Mouse (Mus musculus): ENCODE results near the gene Colgalt2. TPM values are rescaled to one million over a fixed set of nuclear protein-coding genes. Genes with fewer than 3 reads are reported as not detected.

Colgalt2 gene
- polyA plus RNA-seq, 1 experiment from 2014 or later, result 3.3 TPM

GRCm38 (mm10) chr1:152386188-152386835 is 13.3 kb upstream of the Colgalt2 start, which contains the start of gene Tsen15:
Tsen15 (minus strand) TSS chr1:152386688.
- Histone ChIP-seq H3K9me3 (replicated peaks; ENCODE audit: low read length) (no peaks in the 10 kb centered on the region), H3K27ac (peak within 1 kb of the TSS; percentile 10; the same call in 1 of the 2 replicates), H3K36me3 (ENCODE audit: insufficient read depth, low read length) (peaks cover 10% of the 10 kb centered on the region; the same call in 1 of the 2 replicates), H3K27me3 (ENCODE audit: insufficient read depth, low read length) (no peaks in the 10 kb centered on the region), H3K9ac (ENCODE audit: low read depth, low read length) (peak within 1 kb of the TSS; percentile 87), H3K4me3 (replicated peaks; ENCODE audit: low read depth, low read length) (peak within 1 kb of the TSS; percentile 88), H3K4me1 (replicated peaks; ENCODE audit: insufficient read depth, low read length) (0 out of 2 replicates have a peak, but pooled peaks cover 5% of the 10 kb centered on the region), H3K4me2 (ENCODE audit: low read length) (peak within 1 kb of the TSS; percentile 77)
- ATAC-seq (replicated peaks; ENCODE audit: low FRiP score, low read depth) (peak; percentile 98), DNase-seq (ENCODE audit: low spot score) (peak; percentile 89)
- no peak; the same call in 1 of the 2 replicates for TF ChIP-seq CTCF (IDR thresholded peaks at IDR 0.05; ENCODE audit: low read depth)
- 2% methylated on average over 56 of the region's 57 CpGs for WGBS

GRCm38 (mm10) chr1:152389271-152389670 is 10.4 kb upstream of the Colgalt2 start:
- H3K9me3 ChIP-seq (replicated peaks; ENCODE audit: low read length), result no peaks in the 10 kb centered on the region
- DNase-seq (ENCODE audit: low spot score) (peak; percentile 37), ATAC-seq (replicated peaks; ENCODE audit: low FRiP score, low read depth) (no peak)
- TF ChIP-seq CTCF (IDR thresholded peaks at IDR 0.05; ENCODE audit: low read depth), result no peak
- no peak overlapping the region for H3K4me2 ChIP-seq (ENCODE audit: low read length)
- H3K4me1 ChIP-seq (replicated peaks; ENCODE audit: insufficient read depth, low read length), result 0 out of 2 replicates have a peak, but pooled peaks cover 5% of the 10 kb centered on the region
- H3K4me3 ChIP-seq (replicated peaks; ENCODE audit: low read depth, low read length), result no peak overlapping the region
- no peaks in the 10 kb centered on the region for H3K36me3 ChIP-seq (ENCODE audit: insufficient read depth, low read length)
- peak overlapping the region; percentile 47 for H3K27ac ChIP-seq
- no peaks in the 10 kb centered on the region for H3K27me3 ChIP-seq (ENCODE audit: insufficient read depth, low read length)
- H3K9ac ChIP-seq (ENCODE audit: low read depth, low read length), result no peak overlapping the region

GRCm38 (mm10) chr1:152394137-152394536 is 5.5 kb upstream of the Colgalt2 start:
- DNase-seq (ENCODE audit: low spot score) (no peak), ATAC-seq (replicated peaks; ENCODE audit: low FRiP score, low read depth) (no peak)
- Histone ChIP-seq H3K4me1 (replicated peaks; ENCODE audit: insufficient read depth, low read length) (no peaks in the 10 kb centered on the region), H3K36me3 (ENCODE audit: insufficient read depth, low read length) (no peaks in the 10 kb centered on the region), H3K9ac (ENCODE audit: low read depth, low read length) (no peak overlapping the region), H3K27me3 (ENCODE audit: insufficient read depth, low read length) (no peaks in the 10 kb centered on the region), H3K4me2 (ENCODE audit: low read length) (no peak overlapping the region), H3K4me3 (replicated peaks; ENCODE audit: low read depth, low read length) (no peak overlapping the region), H3K27ac (no peak overlapping the region), H3K9me3 (replicated peaks; ENCODE audit: low read length) (0 out of 2 replicates have a peak, but pooled peaks cover 4% of the 10 kb centered on the region)
- TF ChIP-seq CTCF (IDR thresholded peaks at IDR 0.05; ENCODE audit: low read depth), result no peak
- 71% methylated on average over 3 of the region's 3 CpGs for WGBS

- no peaks in the 10 kb centered on the region for H3K36me3 ChIP-seq (ENCODE audit: insufficient read depth, low read length)
- 58% methylated on average over 4 of the region's 4 CpGs for WGBS
- ATAC-seq (replicated peaks; ENCODE audit: low FRiP score, low read depth) (no peak), DNase-seq (ENCODE audit: low spot score) (peak; percentile 27)
- no peak overlapping the region for H3K27ac ChIP-seq
- no peaks in the 10 kb centered on the region for H3K27me3 ChIP-seq (ENCODE audit: insufficient read depth, low read length)
- 0 out of 2 replicates have a peak, but pooled peaks cover 4% of the 10 kb centered on the region for H3K9me3 ChIP-seq (replicated peaks; ENCODE audit: low read length)
- no peak overlapping the region for H3K4me3 ChIP-seq (replicated peaks; ENCODE audit: low read depth, low read length)
- H3K4me2 ChIP-seq (ENCODE audit: low read length), result no peak overlapping the region
- H3K4me1 ChIP-seq (replicated peaks; ENCODE audit: insufficient read depth, low read length), result no peaks in the 10 kb centered on the region
- no peak overlapping the region for H3K9ac ChIP-seq (ENCODE audit: low read depth, low read length)
- no peak for TF ChIP-seq CTCF (IDR thresholded peaks at IDR 0.05; ENCODE audit: low read depth)
Measured at GRCm38 (mm10) chr1:152394956-152395515, 4.6 kb upstream of the Colgalt2 start.

- no peak overlapping the region for H3K27ac ChIP-seq
- no peak overlapping the region for H3K4me3 ChIP-seq (replicated peaks; ENCODE audit: low read depth, low read length)
- ATAC-seq (replicated peaks; ENCODE audit: low FRiP score, low read depth) (no peak), DNase-seq (ENCODE audit: low spot score) (no peak)
- H3K9me3 ChIP-seq (replicated peaks; ENCODE audit: low read length), result 0 out of 2 replicates have a peak, but pooled peaks cover 4% of the 10 kb centered on the region
- 84% methylated on average over 1 of the region's 1 CpGs for WGBS
- TF ChIP-seq CTCF (IDR thresholded peaks at IDR 0.05; ENCODE audit: low read depth), result no peak
- no peak overlapping the region for H3K4me2 ChIP-seq (ENCODE audit: low read length)
- no peaks in the 10 kb centered on the region for H3K36me3 ChIP-seq (ENCODE audit: insufficient read depth, low read length)
- H3K4me1 ChIP-seq (replicated peaks; ENCODE audit: insufficient read depth, low read length), result no peaks in the 10 kb centered on the region
- no peaks in the 10 kb centered on the region for H3K27me3 ChIP-seq (ENCODE audit: insufficient read depth, low read length)
- no peak overlapping the region for H3K9ac ChIP-seq (ENCODE audit: low read depth, low read length)
Measured at GRCm38 (mm10) chr1:152398708-152399107, 922 bp upstream of the Colgalt2 start.

- peak; percentile 28 for DNase-seq (ENCODE audit: low spot score)
- peak overlapping the region; percentile 58 for H3K9ac ChIP-seq (ENCODE audit: low read depth, low read length)
- no peaks in the 10 kb centered on the region for H3K4me1 ChIP-seq (replicated peaks; ENCODE audit: insufficient read depth, low read length)
- peak overlapping the region; percentile 61 for H3K4me3 ChIP-seq (replicated peaks; ENCODE audit: low read depth, low read length)
- no peaks in the 10 kb centered on the region for H3K36me3 ChIP-seq (ENCODE audit: insufficient read depth, low read length)
- no peak; the same call in 1 of the 2 replicates for ATAC-seq (replicated peaks; ENCODE audit: low FRiP score, low read depth)
- H3K9me3 ChIP-seq (replicated peaks; ENCODE audit: low read length), result 0 out of 2 replicates have a peak, but pooled peaks cover 2% of the 10 kb centered on the region
- H3K27ac ChIP-seq, result no peak overlapping the region
- H3K27me3 ChIP-seq (ENCODE audit: insufficient read depth, low read length), result no peaks in the 10 kb centered on the region
- no peak for TF ChIP-seq CTCF (IDR thresholded peaks at IDR 0.05; ENCODE audit: low read depth)
- 19% methylated on average over 14 of the region's 14 CpGs for WGBS
- H3K4me2 ChIP-seq (ENCODE audit: low read length), result peak overlapping the region; percentile 82
Measured at GRCm38 (mm10) chr1:152400556-152401540, 1.2 kb downstream of the Colgalt2 start.
